Mouse (Mus musculus): ENCODE measurements around the gene Ank3.

Gene Ank3

GRCm38 (mm10) chr10:69738741-69739271 is 340.2 kb downstream of the Ank3 start:
- no peaks in the 10 kb centered on the region for H3K27me3 ChIP-seq (ENCODE audit: control insufficient read depth, insufficient read depth, low read length, poor library complexity, severe bottlenecking)
- DNase-seq (ENCODE audit: low read depth, low spot score), result no peak
- H3K36me3 ChIP-seq (ENCODE audit: control insufficient read depth, insufficient read depth, low read length, poor library complexity, severe bottlenecking), result no peaks in the 10 kb centered on the region

- Histone ChIP-seq H3K36me3 (ENCODE audit: control insufficient read depth, insufficient read depth, low read length, poor library complexity, severe bottlenecking) (no peaks in the 10 kb centered on the region), H3K27me3 (ENCODE audit: control insufficient read depth, insufficient read depth, low read length, poor library complexity, severe bottlenecking) (no peaks in the 10 kb centered on the region)
- no peak for DNase-seq (ENCODE audit: low read depth, low spot score)
Observed at GRCm38 (mm10) chr10:69742528-69742927, 344.0 kb downstream of the Ank3 start.

- Histone ChIP-seq H3K36me3 (ENCODE audit: control insufficient read depth, insufficient read depth, low read length, poor library complexity, severe bottlenecking) (no peaks in the 10 kb centered on the region), H3K27me3 (ENCODE audit: control insufficient read depth, insufficient read depth, low read length, poor library complexity, severe bottlenecking) (no peaks in the 10 kb centered on the region)
- no peak for DNase-seq (ENCODE audit: low read depth, low spot score)
Observed at GRCm38 (mm10) chr10:69744181-69744580, 345.6 kb downstream of the Ank3 start.

- H3K36me3 ChIP-seq (ENCODE audit: control insufficient read depth, insufficient read depth, low read length, poor library complexity, severe bottlenecking), result no peaks in the 10 kb centered on the region
- H3K27me3 ChIP-seq (ENCODE audit: control insufficient read depth, insufficient read depth, low read length, poor library complexity, severe bottlenecking), result no peaks in the 10 kb centered on the region
- DNase-seq (ENCODE audit: low read depth, low spot score), result no peak
Observed at GRCm38 (mm10) chr10:69744871-69745270, 346.3 kb downstream of the Ank3 start.

- H3K27me3 ChIP-seq (ENCODE audit: control insufficient read depth, insufficient read depth, low read length, poor library complexity, severe bottlenecking), result no peaks in the 10 kb centered on the region
- no peaks in the 10 kb centered on the region for H3K36me3 ChIP-seq (ENCODE audit: control insufficient read depth, insufficient read depth, low read length, poor library complexity, severe bottlenecking)
- DNase-seq (ENCODE audit: low read depth, low spot score), result no peak
Observed at GRCm38 (mm10) chr10:69746322-69746721, 347.7 kb downstream of the Ank3 start.

GRCm38 (mm10) chr10:69746730-69747129 is 348.2 kb downstream of the Ank3 start:
- DNase-seq (ENCODE audit: low read depth, low spot score), result no peak
- no peaks in the 10 kb centered on the region for H3K36me3 ChIP-seq (ENCODE audit: control insufficient read depth, insufficient read depth, low read length, poor library complexity, severe bottlenecking)
- no peaks in the 10 kb centered on the region for H3K27me3 ChIP-seq (ENCODE audit: control insufficient read depth, insufficient read depth, low read length, poor library complexity, severe bottlenecking)

- no peaks in the 10 kb centered on the region for H3K36me3 ChIP-seq (ENCODE audit: control insufficient read depth, insufficient read depth, low read length, poor library complexity, severe bottlenecking)
- H3K27me3 ChIP-seq (ENCODE audit: control insufficient read depth, insufficient read depth, low read length, poor library complexity, severe bottlenecking), result no peaks in the 10 kb centered on the region
- DNase-seq (ENCODE audit: low read depth, low spot score), result no peak
Observed at GRCm38 (mm10) chr10:69751416-69751815, 352.8 kb downstream of the Ank3 start.

GRCm38 (mm10) chr10:69753464-69753863 is 354.9 kb downstream of the Ank3 start:
- no peak for DNase-seq (ENCODE audit: low read depth, low spot score)
- Histone ChIP-seq H3K27me3 (ENCODE audit: control insufficient read depth, insufficient read depth, low read length, poor library complexity, severe bottlenecking) (no peaks in the 10 kb centered on the region), H3K36me3 (ENCODE audit: control insufficient read depth, insufficient read depth, low read length, poor library complexity, severe bottlenecking) (no peaks in the 10 kb centered on the region)

- DNase-seq (ENCODE audit: low read depth, low spot score), result no peak
- H3K36me3 ChIP-seq (ENCODE audit: control insufficient read depth, insufficient read depth, low read length, poor library complexity, severe bottlenecking), result no peaks in the 10 kb centered on the region
Observed at GRCm38 (mm10) chr10:69756956-69757672, 358.5 kb downstream of the Ank3 start.

GRCm38 (mm10) chr10:69762977-69763376 is 364.4 kb downstream of the Ank3 start:
- no peak for DNase-seq (ENCODE audit: low read depth, low spot score)
- H3K36me3 ChIP-seq (ENCODE audit: control insufficient read depth, insufficient read depth, low read length, poor library complexity, severe bottlenecking), result no peaks in the 10 kb centered on the region
- H3K27me3 ChIP-seq (ENCODE audit: control insufficient read depth, insufficient read depth, low read length, poor library complexity, severe bottlenecking), result no peaks in the 10 kb centered on the region

More at GRCm38 (mm10) chr10:69756956-69757672, 358.5 kb downstream of the Ank3 start:
- H3K27me3 ChIP-seq (ENCODE audit: control insufficient read depth, insufficient read depth, low read length, poor library complexity, severe bottlenecking), result no peaks in the 10 kb centered on the region

GRCm38 (mm10) chr10:69764402-69764801 is 365.8 kb downstream of the Ank3 start:
- H3K27me3 ChIP-seq (ENCODE audit: control insufficient read depth, insufficient read depth, low read length, poor library complexity, severe bottlenecking), result no peaks in the 10 kb centered on the region
- DNase-seq (ENCODE audit: low read depth, low spot score), result no peak

GRCm38 (mm10) chr10:69777065-69777645 is 378.6 kb downstream of the Ank3 start:
- no peaks in the 10 kb centered on the region for H3K36me3 ChIP-seq (ENCODE audit: control insufficient read depth, insufficient read depth, low read length, poor library complexity, severe bottlenecking)
- no peaks in the 10 kb centered on the region for H3K27me3 ChIP-seq (ENCODE audit: control insufficient read depth, insufficient read depth, low read length, poor library complexity, severe bottlenecking)
- DNase-seq (ENCODE audit: low read depth, low spot score), result no peak

More at GRCm38 (mm10) chr10:69764402-69764801, 365.8 kb downstream of the Ank3 start:
- H3K36me3 ChIP-seq (ENCODE audit: control insufficient read depth, insufficient read depth, low read length, poor library complexity, severe bottlenecking), result no peaks in the 10 kb centered on the region

- no peaks in the 10 kb centered on the region for H3K27me3 ChIP-seq (ENCODE audit: control insufficient read depth, insufficient read depth, low read length, poor library complexity, severe bottlenecking)
- no peak for DNase-seq (ENCODE audit: low read depth, low spot score)
- no peaks in the 10 kb centered on the region for H3K36me3 ChIP-seq (ENCODE audit: control insufficient read depth, insufficient read depth, low read length, poor library complexity, severe bottlenecking)
Observed at GRCm38 (mm10) chr10:69777736-69778135, 379.2 kb downstream of the Ank3 start.

GRCm38 (mm10) chr10:69779246-69779645 is 380.7 kb downstream of the Ank3 start:
- no peak for DNase-seq (ENCODE audit: low read depth, low spot score)
- Histone ChIP-seq H3K27me3 (ENCODE audit: control insufficient read depth, insufficient read depth, low read length, poor library complexity, severe bottlenecking) (no peaks in the 10 kb centered on the region), H3K36me3 (ENCODE audit: control insufficient read depth, insufficient read depth, low read length, poor library complexity, severe bottlenecking) (no peaks in the 10 kb centered on the region)

- DNase-seq (ENCODE audit: low read depth, low spot score), result no peak
- H3K27me3 ChIP-seq (ENCODE audit: control insufficient read depth, insufficient read depth, low read length, poor library complexity, severe bottlenecking), result no peaks in the 10 kb centered on the region
- no peaks in the 10 kb centered on the region for H3K36me3 ChIP-seq (ENCODE audit: control insufficient read depth, insufficient read depth, low read length, poor library complexity, severe bottlenecking)
Observed at GRCm38 (mm10) chr10:69781491-69781890, 382.9 kb downstream of the Ank3 start.

Data from splenic B cell, adult 2 months (primary cell).